Mouse (Mus musculus) CH12.LX (cell line): ENCODE results near the gene Myo1h. TPM values are rescaled to one million over a fixed set of nuclear protein-coding genes. Genes with fewer than 3 reads are reported as not detected.

Experiments
- DNase-seq: peaks from one replicate; pipeline ENCODE4 v3.0.0-alpha.2; 2013; ENCODE audit errors: extremely low read depth
- H3K27ac ChIP-seq: 2 replicates; pipeline ENCODE4 v1.5.1; 2012; ENCODE audit warnings: low read depth, mild to moderate bottlenecking, control low read depth, moderate library complexity; ENCODE audit not compliant: insufficient read depth
- H3K27me3 ChIP-seq: replicated peaks from 2 replicates; pipeline ENCODE3; 2012; ENCODE audit warnings: inconsistent platforms
- H3K36me3 ChIP-seq, 2 experiments: replicated peaks in 1 of 2; 2 replicates each; pipeline versions ENCODE3 to v1.6.1; 2012; ENCODE audit warnings: inconsistent platforms in 1 of 2, low read length in 1 of 2, mild to moderate bottlenecking in 1 of 2, mixed read lengths in 1 of 2, moderate library complexity in 1 of 2; ENCODE audit not compliant: control insufficient read depth in 1 of 2, insufficient read depth in 1 of 2
- H3K4me1 ChIP-seq, 2 experiments: 2 replicates each; pipeline ENCODE4 v1.6.1; 2012; ENCODE audit warnings: inconsistent platforms in 1 of 2, moderate library complexity in 1 of 2; ENCODE audit not compliant: insufficient read depth in 2 of 2, control insufficient read depth in 1 of 2
- H3K4me2 ChIP-seq: 2 replicates; pipeline ENCODE4 v1.6.1; 2012; ENCODE audit warnings: low read depth, mild to moderate bottlenecking, control low read depth; ENCODE audit not compliant: poor library complexity, insufficient read depth, severe bottlenecking
- H3K4me3 ChIP-seq, 3 experiments: fragments of 150-350 bp in 1 of 3; sonication (generic) in 1 of 3; replicated peaks in 1 of 3; 2 replicates each; pipeline versions ENCODE3 to v1.5.1; 2011 to 2012; ENCODE audit warnings: low read depth in 2 of 3, low read length in 2 of 3, mild to moderate bottlenecking in 2 of 3, moderate library complexity in 2 of 3, control low read depth in 1 of 3, improper control_type of control experiment in 1 of 3, inconsistent platforms in 1 of 3, mixed read lengths in 1 of 3; ENCODE audit not compliant: poor library complexity in 1 of 3
- H3K79me2 ChIP-seq: replicated peaks from 2 replicates; pipeline ENCODE4 v1.6.1; 2012; ENCODE audit warnings: mild to moderate bottlenecking, moderate library complexity; ENCODE audit not compliant: control insufficient read depth, poor library complexity, insufficient read depth, severe bottlenecking; ENCODE audit errors: extremely low read depth
- H3K9ac ChIP-seq: 2 replicates; pipeline ENCODE4 v1.6.1; 2012; ENCODE audit warnings: low read depth, mild to moderate bottlenecking, control low read depth, moderate library complexity; ENCODE audit not compliant: insufficient read depth
- H3K9me3 ChIP-seq: replicated peaks from 2 replicates; pipeline ENCODE3; 2012; ENCODE audit warnings: low read length, inconsistent platforms, mixed read lengths
- BHLHE40 ChIP-seq: IDR thresholded peaks from 2 replicates; pipeline ENCODE4 v1.6.1; 2011; ENCODE audit warnings: mild to moderate bottlenecking, low read depth, low read length, improper control_type of control experiment
- CHD2 ChIP-seq: IDR thresholded peaks from 2 replicates; pipeline ENCODE4 v1.6.1; 2011; ENCODE audit warnings: low read length, improper control_type of control experiment
- IRF4 ChIP-seq: IDR thresholded peaks from 2 replicates; pipeline ENCODE4 v1.6.1; 2014; ENCODE audit warnings: low read depth, mild to moderate bottlenecking, inconsistent platforms, low read length, improper control_type of control experiment
- JUND ChIP-seq: conservative IDR thresholded peaks from 2 replicates; pipeline ENCODE4 v1.6.1; 2011; ENCODE audit warnings: low read depth, low read length, improper control_type of control experiment
- MAX ChIP-seq: IDR thresholded peaks from 2 replicates; pipeline ENCODE4 v1.6.1; 2011; ENCODE audit warnings: low read length, improper control_type of control experiment
- MAZ ChIP-seq: IDR thresholded peaks from 2 replicates; pipeline ENCODE4 v1.6.1; 2012; ENCODE audit warnings: low read depth, mild to moderate bottlenecking, inconsistent platforms, low read length, improper control_type of control experiment, moderate library complexity
- MEF2A ChIP-seq: IDR thresholded peaks from 2 replicates; pipeline ENCODE4 v1.6.1; 2014; ENCODE audit warnings: low read depth, mild to moderate bottlenecking, inconsistent platforms, low read length, improper control_type of control experiment, borderline replicate concordance
- MXI1 ChIP-seq: IDR thresholded peaks from 2 replicates; pipeline ENCODE4 v1.6.1; 2011; ENCODE audit warnings: mild to moderate bottlenecking, low read depth, low read length, improper control_type of control experiment
- NELFE ChIP-seq: IDR thresholded peaks from 2 replicates; pipeline ENCODE4 v1.6.1; 2011; ENCODE audit warnings: low read depth, low read length, improper control_type of control experiment
- PAX5 ChIP-seq: IDR thresholded peaks from 2 replicates; pipeline ENCODE4 v1.6.1; 2012; ENCODE audit warnings: low read length, inconsistent platforms, mixed read lengths
- POLR2A ChIP-seq: IDR thresholded peaks from 2 replicates; pipeline ENCODE4 v1.6.1; 2011; ENCODE audit warnings: low read depth, mild to moderate bottlenecking, improper control_type of control experiment, low read length
- SIN3A ChIP-seq: IDR thresholded peaks from 2 replicates; pipeline ENCODE4 v1.6.1; 2012; ENCODE audit warnings: low read length, improper control_type of control experiment, inconsistent platforms
- TCF12 ChIP-seq: IDR thresholded peaks from 2 replicates; pipeline ENCODE4 v1.6.1; 2014; ENCODE audit warnings: low read depth, mild to moderate bottlenecking, inconsistent platforms, low read length, improper control_type of control experiment
- USF2 ChIP-seq: conservative IDR thresholded peaks from 2 replicates; pipeline ENCODE4 v1.6.1; 2011; ENCODE audit warnings: low read depth, low read length, improper control_type of control experiment
- ZKSCAN1 ChIP-seq: IDR thresholded peaks from 2 replicates; pipeline ENCODE4 v1.6.1; 2012; ENCODE audit warnings: low read depth, inconsistent platforms, low read length, improper control_type of control experiment, borderline replicate concordance
- ZMIZ1 ChIP-seq: IDR thresholded peaks from 2 replicates; pipeline ENCODE4 v1.6.1; 2012; ENCODE audit warnings: low read depth, mild to moderate bottlenecking, inconsistent platforms, low read length, improper control_type of control experiment
- dilution Hi-C: fragments of 300-500 bp; cut with MboI; formaldehyde crosslinking; loops from 2 replicates; pipeline ENCODE4 v1.14.3; 2020; ENCODE audit warnings: low sequenced_read_pairs; ENCODE audit not compliant: extremely low pct_unique_long_range_greater_than_20kb, extremely low pct_ligation_motif_present
- in situ Hi-C: fragments of 300-500 bp; cut with MboI; formaldehyde crosslinking; loops from 3 replicates; pipeline ENCODE4 v1.14.3; 2019; ENCODE audit warnings: low sequenced_read_pairs, low pct_ligation_motif_present, low pct_unique_long_range_greater_than_20kb, mixed read lengths
- polyA plus RNA-seq: library from polyadenylated mRNA; unstranded; fragments of >175 nt; gene quantifications from 2 replicates; pipeline ENCODE4 v1.2.1, GENCODE M21; 2012; ENCODE audit warnings: low read depth; ENCODE audit not compliant: insufficient read length
- total RNA-seq, 2 experiments: library from RNA; depleted of rRNA; stranded (reverse); fragments of 300-350 nt in 1 of 2; fragments of >200 nt in 1 of 2; gene quantifications; 2 replicates each; pipeline ENCODE4 v1.2.3; 2012 to 2014

Myo1h gene
- total and polyA plus RNA-seq, 3 experiments, result 1.1 to 4.4 (median 1.8) TPM

- no peaks in the 10 kb centered on the region for H3K9me3 ChIP-seq
- in situ Hi-C loops (no loop called here), dilution Hi-C loops (no loop called here)
- H3K79me2 ChIP-seq, result no peaks in the 10 kb centered on the region
- no peaks in the 10 kb centered on the region for H3K4me1 ChIP-seq
- H3K4me2 ChIP-seq, result no peak overlapping the region
- no peaks in the 10 kb centered on the region for H3K27me3 ChIP-seq
- TF ChIP-seq MXI1 (no peak), PAX5 (no peak), POLR2A (no peak), BHLHE40 (no peak), NELFE (no peak), IRF4 (no peak)
- DNase-seq, result no peak
- H3K4me3 ChIP-seq, result no peak overlapping the region
- peaks cover 90 to 99% of the 10 kb centered on the region in 2 experiments for H3K36me3 ChIP-seq
- H3K9ac ChIP-seq, result no peak overlapping the region
- H3K27ac ChIP-seq, result no peak overlapping the region
These were observed 121.5 kb downstream of the Myo1h start for GRCm38 (mm10) chr5:114410429-114410828.

GRCm38 (mm10) chr5:114412361-114412998, 123.5 kb downstream of the Myo1h start:
- dilution Hi-C loops, result no loop called here
- Histone ChIP-seq H3K27me3 (no peaks in the 10 kb centered on the region), H3K9ac (no peak overlapping the region), H3K4me3 (no peak overlapping the region), H3K4me1 (no peaks in the 10 kb centered on the region), H3K9me3 (no peaks in the 10 kb centered on the region), H3K4me2 (no peak overlapping the region), H3K27ac (no peak overlapping the region)
- no peak for DNase-seq
- no peak for TF ChIP-seq MEF2A
- TF ChIP-seq ZKSCAN1, result no peak
- TF ChIP-seq SIN3A, result no peak
- no peak for TF ChIP-seq TCF12
- TF ChIP-seq POLR2A, result no peak
- TF ChIP-seq CHD2, result no peak
- TF ChIP-seq ZMIZ1, result no peak
- TF ChIP-seq USF2, result no peak
- TF ChIP-seq MAX, result no peak
- TF ChIP-seq MAZ, result no peak
- no peak for TF ChIP-seq MXI1
- TF ChIP-seq NELFE, result no peak
- TF ChIP-seq JUND, result no peak
- TF ChIP-seq, all 38 proteins: peak for 0
- Histone ChIP-seq H3K79me2 (no peaks in the 10 kb centered on the region), H3K36me3 (peaks cover 86 to 99% of the 10 kb centered on the region in 2 experiments)
- in situ Hi-C loops, result no loop called here
